Mouse (Mus musculus): ENCODE results near the gene Igf1. TPM values are rescaled to one million over a fixed set of nuclear protein-coding genes. Genes with fewer than 3 reads are reported as not detected.

The Igf1 gene
- total and polyA plus RNA-seq, 2 experiments from 2014 or later, result 10.0 to 23.4 TPM

GRCm38 (mm10) chr10:87861104-87861455, 3.0 kb downstream of the Igf1 start:
- no peak for TF ChIP-seq EP300 (IDR thresholded peaks at IDR 0.05; ENCODE audit: low read depth)
- TF ChIP-seq CTCF (IDR thresholded peaks at IDR 0.05; ENCODE audit: low read depth), result no peak
- DNase-seq (ENCODE audit: low spot score) (no peak), ATAC-seq (ENCODE audit: insufficient read depth, low read depth) (no peak)
- 73% methylated on average over 6 of the region's 6 CpGs for WGBS
- Histone ChIP-seq H3K27ac (ENCODE audit: low read depth) (peak overlapping the region; percentile 86), H3K9me3 (replicated peaks; ENCODE audit: control insufficient read depth, low read length) (no peaks in the 10 kb centered on the region), H3K4me2 (ENCODE audit: low read depth, low read length) (peak overlapping the region; percentile 75), H3K4me3 (ENCODE audit: low read depth, low read length) (peak overlapping the region; percentile 69), H3K27me3 (ENCODE audit: control insufficient read depth, insufficient read depth, low read length) (no peaks in the 10 kb centered on the region), H3K36me3 (replicated peaks; ENCODE audit: control insufficient read depth, insufficient read depth, low read length) (peaks cover 6% of the 10 kb centered on the region; the same call in 1 of the 2 replicates), H3K4me1 (ENCODE audit: control insufficient read depth, insufficient read depth) (peaks cover 36% of the 10 kb centered on the region), H3K9ac (replicated peaks; ENCODE audit: low read depth, low read length) (peak overlapping the region; percentile 73)

DNA sequence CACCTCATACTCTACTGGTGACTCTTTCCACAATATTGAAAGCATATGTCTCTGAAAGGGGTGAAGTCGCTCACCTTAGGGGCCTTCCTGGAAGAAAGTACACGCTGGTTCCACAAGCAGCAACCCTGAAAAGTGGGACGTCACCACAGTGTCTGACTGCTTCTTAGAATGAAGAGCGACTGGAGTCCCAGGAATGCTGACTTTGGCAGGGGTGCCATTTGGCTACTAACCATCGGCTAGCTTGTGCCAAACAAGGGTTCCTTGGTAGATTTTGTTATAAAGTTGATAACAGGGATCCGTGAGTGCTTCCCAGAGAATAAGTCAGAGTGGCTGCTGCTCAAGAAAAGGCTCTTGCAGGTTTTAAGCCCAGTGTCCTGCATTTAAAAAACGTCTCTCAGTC, 4.8 kb downstream of the Igf1 start:
- Histone ChIP-seq H3K36me3 (replicated peaks; ENCODE audit: control insufficient read depth, insufficient read depth, low read length) (peaks cover 6% of the 10 kb centered on the region; the same call in 1 of the 2 replicates), H3K9ac (replicated peaks; ENCODE audit: low read depth, low read length) (no peak overlapping the region), H3K4me2 (ENCODE audit: low read depth, low read length) (no peak overlapping the region), H3K27me3 (ENCODE audit: control insufficient read depth, insufficient read depth, low read length) (no peaks in the 10 kb centered on the region), H3K4me1 (ENCODE audit: control insufficient read depth, insufficient read depth) (peaks cover 24% of the 10 kb centered on the region), H3K4me3 (ENCODE audit: low read depth, low read length) (no peak overlapping the region), H3K27ac (ENCODE audit: low read depth) (peak overlapping the region; percentile 46), H3K9me3 (replicated peaks; ENCODE audit: control insufficient read depth, low read length) (no peaks in the 10 kb centered on the region)
- TF ChIP-seq EP300 (IDR thresholded peaks at IDR 0.05; ENCODE audit: low read depth), result no peak
- no peak for TF ChIP-seq CTCF (IDR thresholded peaks at IDR 0.05; ENCODE audit: low read depth)
- DNase-seq (ENCODE audit: low spot score), result no peak
- no peak for ATAC-seq (ENCODE audit: insufficient read depth, low read depth)
- WGBS, result 35% methylated on average over 7 of the region's 7 CpGs

DNA sequence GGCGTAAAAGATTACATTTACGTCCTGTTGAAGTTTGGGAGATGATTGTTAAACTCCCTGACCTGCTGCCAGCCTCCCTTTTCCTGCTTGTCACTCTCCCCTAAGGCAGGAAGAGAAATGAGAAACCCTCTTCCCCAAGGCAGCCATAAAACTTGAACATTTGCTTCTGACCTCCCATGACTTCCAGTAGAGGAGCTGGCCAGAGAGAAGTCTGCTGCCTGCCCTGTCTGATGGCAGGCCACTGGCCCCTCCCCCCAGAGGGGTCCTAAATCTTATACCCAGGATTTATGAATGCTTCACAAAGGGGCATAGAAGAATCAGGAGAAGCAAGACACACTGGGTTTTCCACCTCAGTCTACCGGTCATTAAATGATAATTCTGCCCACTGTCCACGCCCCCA, 5.3 kb downstream of the Igf1 start:
- peak overlapping the region; percentile 46 for H3K27ac ChIP-seq (ENCODE audit: low read depth)
- no peak for ATAC-seq (ENCODE audit: insufficient read depth, low read depth)
- H3K4me1 ChIP-seq (ENCODE audit: control insufficient read depth, insufficient read depth), result peaks cover 20% of the 10 kb centered on the region
- H3K4me2 ChIP-seq (ENCODE audit: low read depth, low read length), result no peak overlapping the region
- H3K36me3 ChIP-seq (replicated peaks; ENCODE audit: control insufficient read depth, insufficient read depth, low read length), result peaks cover 6% of the 10 kb centered on the region; the same call in 1 of the 2 replicates
- H3K4me3 ChIP-seq (ENCODE audit: low read depth, low read length), result no peak overlapping the region
- no peak overlapping the region for H3K9ac ChIP-seq (replicated peaks; ENCODE audit: low read depth, low read length)
- TF ChIP-seq EP300 (IDR thresholded peaks at IDR 0.05; ENCODE audit: low read depth) (no peak), CTCF (IDR thresholded peaks at IDR 0.05; ENCODE audit: low read depth) (no peak)
- H3K27me3 ChIP-seq (ENCODE audit: control insufficient read depth, insufficient read depth, low read length), result no peaks in the 10 kb centered on the region
- no peak for DNase-seq (ENCODE audit: low spot score)
- H3K9me3 ChIP-seq (replicated peaks; ENCODE audit: control insufficient read depth, low read length), result no peaks in the 10 kb centered on the region
- 65% methylated on average over 4 of the region's 4 CpGs for WGBS

DNA sequence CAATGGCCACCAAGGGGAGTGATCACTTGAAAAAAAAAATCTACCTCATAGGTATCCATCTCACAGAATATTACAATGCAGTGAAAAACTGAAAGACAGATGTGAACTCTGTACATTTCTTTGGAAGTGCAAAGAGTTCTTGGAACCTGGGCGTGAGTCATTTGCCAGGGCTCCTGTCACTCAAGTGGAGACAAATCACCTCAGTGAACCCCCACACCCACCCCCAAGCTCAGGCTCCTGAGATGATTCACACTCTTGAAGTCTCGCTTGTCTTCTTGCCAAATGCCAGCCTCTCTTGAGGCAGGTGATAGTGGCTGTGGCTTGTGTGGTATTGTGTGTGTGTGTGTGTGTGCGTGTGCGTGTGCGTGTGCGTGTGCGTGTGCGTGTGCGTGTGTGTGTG, 7.6 kb downstream of the Igf1 start:
- DNase-seq (ENCODE audit: low spot score) (no peak), ATAC-seq (ENCODE audit: insufficient read depth, low read depth) (no peak)
- Histone ChIP-seq H3K4me2 (ENCODE audit: low read depth, low read length) (no peak overlapping the region), H3K27me3 (ENCODE audit: control insufficient read depth, insufficient read depth, low read length) (no peaks in the 10 kb centered on the region), H3K36me3 (replicated peaks; ENCODE audit: control insufficient read depth, insufficient read depth, low read length) (peaks cover 11% of the 10 kb centered on the region), H3K9ac (replicated peaks; ENCODE audit: low read depth, low read length) (no peak overlapping the region), H3K9me3 (replicated peaks; ENCODE audit: control insufficient read depth, low read length) (no peaks in the 10 kb centered on the region), H3K4me3 (ENCODE audit: low read depth, low read length) (no peak overlapping the region), H3K4me1 (ENCODE audit: control insufficient read depth, insufficient read depth) (peaks cover 16% of the 10 kb centered on the region), H3K27ac (ENCODE audit: low read depth) (no peak overlapping the region)
- TF ChIP-seq EP300 (IDR thresholded peaks at IDR 0.05; ENCODE audit: low read depth), result no peak
- no peak for TF ChIP-seq CTCF (IDR thresholded peaks at IDR 0.05; ENCODE audit: low read depth)
- 90% methylated on average over 9 of the region's 9 CpGs for WGBS

- Histone ChIP-seq H3K9ac (replicated peaks; ENCODE audit: low read depth, low read length) (no peak overlapping the region), H3K36me3 (replicated peaks; ENCODE audit: control insufficient read depth, insufficient read depth, low read length) (peaks cover 11% of the 10 kb centered on the region), H3K27ac (ENCODE audit: low read depth) (no peak overlapping the region), H3K4me2 (ENCODE audit: low read depth, low read length) (no peak overlapping the region), H3K27me3 (ENCODE audit: control insufficient read depth, insufficient read depth, low read length) (no peaks in the 10 kb centered on the region), H3K4me3 (ENCODE audit: low read depth, low read length) (no peak overlapping the region), H3K4me1 (ENCODE audit: control insufficient read depth, insufficient read depth) (peaks cover 16% of the 10 kb centered on the region), H3K9me3 (replicated peaks; ENCODE audit: control insufficient read depth, low read length) (no peaks in the 10 kb centered on the region)
- WGBS, result 31% methylated on average over 8 of the region's 8 CpGs
- ATAC-seq (ENCODE audit: insufficient read depth, low read depth) (no peak), DNase-seq (ENCODE audit: low spot score) (no peak)
- TF ChIP-seq CTCF (IDR thresholded peaks at IDR 0.05; ENCODE audit: low read depth) (no peak), EP300 (IDR thresholded peaks at IDR 0.05; ENCODE audit: low read depth) (no peak)
Observed at GRCm38 (mm10) chr10:87866448-87866847, 8.4 kb downstream of the Igf1 start.

GRCm38 (mm10) chr10:87867217-87867616, 9.2 kb downstream of the Igf1 start:
- H3K4me1 ChIP-seq (ENCODE audit: control insufficient read depth, insufficient read depth), result peaks cover 14% of the 10 kb centered on the region
- H3K4me2 ChIP-seq (ENCODE audit: low read depth, low read length), result no peak overlapping the region
- no peak for DNase-seq (ENCODE audit: low spot score)
- H3K27me3 ChIP-seq (ENCODE audit: control insufficient read depth, insufficient read depth, low read length), result no peaks in the 10 kb centered on the region
- H3K36me3 ChIP-seq (replicated peaks; ENCODE audit: control insufficient read depth, insufficient read depth, low read length), result peaks cover 11% of the 10 kb centered on the region
- H3K4me3 ChIP-seq (ENCODE audit: low read depth, low read length), result no peak overlapping the region
- H3K9me3 ChIP-seq (replicated peaks; ENCODE audit: control insufficient read depth, low read length), result no peaks in the 10 kb centered on the region
- TF ChIP-seq CTCF (IDR thresholded peaks at IDR 0.05; ENCODE audit: low read depth), result no peak
- no peak for TF ChIP-seq EP300 (IDR thresholded peaks at IDR 0.05; ENCODE audit: low read depth)
- no peak overlapping the region for H3K27ac ChIP-seq (ENCODE audit: low read depth)
- no peak overlapping the region for H3K9ac ChIP-seq (replicated peaks; ENCODE audit: low read depth, low read length)
- 82% methylated on average over 2 of the region's 2 CpGs for WGBS
- ATAC-seq (ENCODE audit: insufficient read depth, low read depth), result no peak

Measured in heart, postnatal 0 days (tissue).